Comparison of ENCODE assay signal across 24 mouse cellular contexts in the genomic region with DNA sequence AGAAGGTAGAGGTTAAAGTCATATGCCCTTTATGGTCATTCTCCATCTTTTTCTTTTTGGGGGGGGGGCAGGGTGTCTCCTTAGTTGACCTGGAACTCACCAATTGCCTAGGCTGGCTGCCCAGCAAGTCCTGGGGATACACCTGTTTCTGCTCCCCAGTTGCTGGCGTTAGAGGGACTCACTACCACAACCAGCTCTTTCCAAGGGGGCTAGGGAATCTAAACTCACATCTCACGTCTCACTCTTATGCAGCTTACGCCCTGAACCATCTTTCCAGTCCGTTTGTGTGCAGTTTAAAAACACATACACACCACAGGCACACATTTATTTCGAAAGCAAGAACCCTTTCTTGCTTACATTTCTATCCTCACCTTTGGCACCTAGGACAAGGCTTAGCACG.
"Had no signal": no experiment of that assay in that cellular context is flagged by ENCODE, and none has a peak within 500 bp of the region (broad histone marks: within the 10 kb centered on the region; RNA-seq: fewer than 3 reads in every experiment).

No protein-coding gene starts in this region.

- DNase-seq: gastrocnemius, adult 2 months; gastrocnemius, postnatal 10 days; gastrocnemius, postnatal 25 days; heart, postnatal 4 days; kidney, adult 18-20 months; kidney, adult 8-10 months; kidney, postnatal 10 days; kidney, postnatal 25 days; kidney, postnatal 4 days; liver, embryonic 13.5 days had no signal

- ATAC-seq: forebrain, embryonic 16.5 days; hindbrain, embryonic 16.5 days; inflammation-experienced regulatory T-cells, adult 6 months; intestine, postnatal 0 days had no signal

- H3K4me2 ChIP-seq: hindbrain, embryonic 12.5 days; hindbrain, embryonic 14.5 days; intestine, embryonic 15.5 days; limb, embryonic 12.5 days; liver, embryonic 11.5 days; liver, embryonic 13.5 days; liver, embryonic 15.5 days had no signal

- H3K27ac ChIP-seq: gastrocnemius, adult 2 months; hindbrain, embryonic 10.5 days; hindbrain, embryonic 12.5 days; hindbrain, embryonic 14.5 days; intestine, embryonic 15.5 days; layer of hippocampus, adult 2 months; left cerebral cortex, adult 2 months; limb, embryonic 12.5 days; liver, embryonic 13.5 days; liver, embryonic 15.5 days had no signal

- H3K9ac ChIP-seq: hindbrain, embryonic 12.5 days; hindbrain, embryonic 14.5 days; intestine, embryonic 15.5 days; limb, embryonic 12.5 days; liver, embryonic 13.5 days; liver, embryonic 15.5 days had no signal

- H3K27me3 ChIP-seq: hindbrain, embryonic 12.5 days; intestine, embryonic 15.5 days; limb, embryonic 12.5 days; liver, embryonic 13.5 days; liver, embryonic 15.5 days had no signal

- H3K4me3 ChIP-seq: gastrocnemius, adult 2 months; hindbrain, embryonic 10.5 days; hindbrain, embryonic 12.5 days; intestine, embryonic 15.5 days; layer of hippocampus, adult 2 months; left cerebral cortex, adult 2 months; limb, embryonic 10.5 days; limb, embryonic 12.5 days; liver, embryonic 13.5 days; liver, embryonic 15.5 days had no signal

- H3K36me3 ChIP-seq: hindbrain, embryonic 10.5 days; hindbrain, embryonic 12.5 days; intestine, embryonic 15.5 days; limb, embryonic 10.5 days; limb, embryonic 12.5 days; liver, embryonic 13.5 days; liver, embryonic 15.5 days had no signal

- H3K9me3 ChIP-seq: hindbrain, embryonic 10.5 days; hindbrain, embryonic 12.5 days; intestine, embryonic 15.5 days; limb, embryonic 10.5 days; limb, embryonic 12.5 days; liver, embryonic 13.5 days; liver, embryonic 15.5 days had no signal

- H3K4me1 ChIP-seq: liver, embryonic 13.5 days; liver, embryonic 15.5 days had no signal
